17 mouse cellular contexts compared by ENCODE assay signal in genomic region chr1:161764964-161765363, GRCm38 (mm10).
"Had no signal": no experiment of that assay in that cellular context is flagged by ENCODE, and none has a peak within 500 bp of the region (broad histone marks: within the 10 kb centered on the region; RNA-seq: fewer than 3 reads in every experiment).

No protein-coding gene starts in this region.

- H3K27me3 ChIP-seq: midbrain, embryonic 12.5 days; neural tube, embryonic 12.5 days; stomach, embryonic 15.5 days had no signal

- DNase-seq: lung, adult 18-20 months; lung, embryonic 14.5 days; lung, postnatal 10 days; lung, postnatal 4 days; midbrain, embryonic 14.5 days; retina, postnatal 1 day; right cerebral cortex, adult 18-20 months; right cerebral cortex, postnatal 25 days; right cerebral cortex, postnatal 4 days; thymus, adult 2 months; thymus, postnatal 25 days; thymus, postnatal 4 days had no signal

- H3K36me3 ChIP-seq: liver, embryonic 12.5 days; midbrain, embryonic 10.5 days; midbrain, embryonic 12.5 days; neural tube, embryonic 12.5 days; stomach, embryonic 15.5 days had no signal
